Mouse (Mus musculus) lung, postnatal 36 days (tissue): ENCODE measurements at regions not wholly inside any gene's neighbourhood (a gene's known extent, or its start where the extent isn't known, plus 50 kb on each side); places are given as distances from the start of the nearest gene placed in this dataset.

Experiments
- DNase-seq: peaks from one replicate; pipeline ENCODE4 v3.0.0; 2022; ENCODE audit warnings: mixed read lengths

DNA sequence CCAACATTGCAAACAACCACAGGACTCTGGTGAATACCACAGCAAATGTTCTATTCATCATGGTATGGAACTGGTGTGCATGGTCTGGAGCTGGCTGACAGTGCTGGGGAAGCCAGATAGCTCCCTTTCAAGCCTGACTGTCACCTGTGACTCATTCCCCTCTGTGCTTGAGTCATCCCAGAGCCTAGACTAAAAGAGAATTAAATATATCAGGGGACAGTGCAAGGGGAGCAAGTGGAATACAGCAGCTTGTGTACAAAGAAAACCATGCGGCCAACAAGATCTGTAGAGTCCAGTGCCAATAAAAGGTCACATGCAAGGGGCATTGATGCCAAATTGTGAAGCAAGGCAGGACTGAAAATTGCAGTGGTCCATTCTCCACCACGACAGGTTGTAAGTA is 117.7 kb downstream of the Pah start:
- DNase-seq: no peak

DNA sequence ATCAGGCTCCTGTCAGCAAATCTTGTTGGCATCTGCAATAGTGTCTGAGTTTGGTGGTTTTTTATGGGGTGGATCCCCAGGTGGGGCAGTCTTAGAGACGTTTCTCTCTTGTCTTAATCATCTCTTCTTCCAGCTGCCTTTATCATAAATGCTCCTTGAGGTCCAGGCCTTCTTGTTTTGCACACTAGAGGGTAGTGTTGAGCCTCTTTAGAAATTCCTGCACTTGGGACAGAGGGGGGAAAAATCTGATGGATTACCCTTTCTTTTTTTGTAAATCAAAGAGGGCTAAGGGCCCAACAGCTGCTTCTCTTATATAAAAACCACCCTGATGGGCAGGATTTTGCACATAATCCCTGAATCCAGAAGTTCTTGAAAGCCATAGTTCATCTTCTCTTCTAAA is 127.5 kb downstream of the Pah start:
- peak; percentile 29 for DNase-seq

DNA sequence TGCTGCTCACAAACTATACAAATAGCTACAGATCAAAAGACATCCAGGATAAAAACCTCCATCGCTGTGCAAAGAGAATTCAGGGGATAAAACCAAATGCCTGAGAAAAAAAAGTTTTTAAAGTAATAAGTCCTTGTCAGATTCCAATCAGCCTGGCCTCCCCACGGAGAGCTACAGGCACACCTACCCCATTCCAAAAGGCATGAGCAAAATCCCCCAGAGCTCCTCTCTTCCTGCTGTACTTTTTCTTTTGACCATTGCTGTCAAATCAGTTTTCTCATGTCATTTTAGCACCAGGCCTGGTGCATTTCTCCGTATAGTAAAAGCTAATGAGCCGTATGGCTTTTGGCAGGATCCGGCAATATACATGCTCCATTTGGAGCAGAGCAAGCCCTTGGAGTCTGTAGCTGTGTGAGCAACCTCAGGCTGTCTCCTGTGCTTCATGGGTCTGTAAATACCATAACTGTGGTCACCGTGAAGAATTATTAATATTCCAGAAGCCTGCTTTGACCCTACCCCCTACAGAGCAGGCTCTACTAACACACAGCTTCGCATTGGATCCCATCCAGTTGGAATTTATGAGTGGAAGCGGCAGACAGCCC is 130.6 kb downstream of the Pah start:
- no peak for DNase-seq

DNA sequence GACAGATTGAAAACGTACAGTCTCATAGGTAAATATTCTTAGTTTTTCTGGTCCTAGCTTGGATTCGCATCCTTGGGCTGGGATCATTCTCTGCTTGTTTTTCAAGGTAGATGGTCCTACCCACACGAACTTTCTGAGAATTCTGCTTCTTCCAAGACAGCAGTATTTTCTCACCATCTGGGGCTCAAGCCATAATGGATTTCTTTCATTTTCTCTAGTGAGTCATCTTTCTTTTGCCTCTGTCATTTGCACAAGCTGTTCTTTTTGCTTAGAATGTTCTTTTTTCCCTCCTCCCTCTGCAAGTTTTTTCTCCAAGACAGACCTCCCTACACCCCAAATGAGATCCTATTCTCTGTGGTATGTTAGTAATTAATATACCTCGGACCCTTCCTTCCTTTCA is 132.5 kb downstream of the Pah start:
- no peak for DNase-seq

DNA sequence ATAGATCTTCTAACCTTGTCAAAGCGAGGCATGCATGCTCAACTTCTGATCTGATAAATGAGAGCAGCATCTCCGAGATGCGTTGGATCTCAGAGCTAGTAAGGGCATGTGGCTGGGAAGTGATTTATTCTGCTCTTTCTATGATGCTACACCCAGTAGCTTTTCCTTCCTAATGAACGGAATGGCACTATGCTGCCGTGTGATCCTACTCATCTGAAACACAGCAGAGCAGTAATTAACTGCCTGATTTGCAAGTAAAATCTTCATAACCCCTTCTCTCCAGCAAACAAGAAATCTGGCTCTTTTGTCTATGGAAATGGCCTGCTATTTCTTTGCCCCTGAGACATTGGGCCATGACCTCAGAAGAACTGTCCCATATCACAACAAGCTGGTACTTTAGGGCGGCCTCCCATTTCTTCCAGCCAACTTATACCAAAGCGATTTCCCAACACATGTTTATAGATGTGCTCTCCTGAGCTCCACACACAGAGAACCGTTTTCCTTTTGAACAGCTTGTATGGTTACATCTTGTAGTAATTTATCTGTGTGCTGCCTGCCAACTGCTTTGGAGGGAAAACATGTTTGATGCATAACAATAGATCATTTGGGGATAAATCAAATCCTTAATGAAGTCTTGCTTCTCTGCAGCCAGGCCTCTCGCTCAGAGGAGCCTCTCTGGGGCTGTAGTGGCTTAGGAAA is 144.6 kb downstream of the Pah start:
- peak; percentile 7 for DNase-seq

DNA sequence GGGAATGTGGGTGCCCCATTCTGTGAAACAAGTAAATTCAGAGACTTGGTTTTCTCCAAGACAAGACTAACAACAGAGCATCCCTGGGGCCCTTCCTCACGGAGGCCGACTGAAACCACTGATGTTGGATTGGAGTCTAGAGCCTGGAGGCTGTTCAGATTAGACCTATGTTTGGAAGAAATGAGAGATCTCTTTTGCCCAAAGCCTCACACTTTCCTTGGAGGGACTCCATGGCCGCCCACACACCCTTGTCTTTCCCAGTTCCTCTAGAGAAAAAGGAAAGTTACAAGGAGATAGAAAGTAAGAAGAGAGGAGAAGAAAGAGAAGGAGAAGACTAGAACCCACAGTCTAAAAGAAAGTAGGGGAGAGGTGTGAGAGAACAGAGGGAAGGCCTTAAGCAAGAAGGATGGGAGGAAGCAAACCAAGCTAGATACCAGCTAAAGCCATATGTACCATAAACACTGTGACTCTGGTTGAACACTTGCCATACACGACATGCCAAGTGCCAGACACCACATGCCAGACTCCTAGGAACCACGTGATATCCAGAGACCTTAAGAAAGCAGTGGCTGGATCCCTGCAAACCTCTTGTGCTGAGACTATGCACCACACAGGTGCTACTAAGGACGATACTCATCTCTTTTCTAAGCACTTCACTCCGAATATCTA is 145.3 kb downstream of the Pah start:
- peak; percentile 20 for DNase-seq

DNA sequence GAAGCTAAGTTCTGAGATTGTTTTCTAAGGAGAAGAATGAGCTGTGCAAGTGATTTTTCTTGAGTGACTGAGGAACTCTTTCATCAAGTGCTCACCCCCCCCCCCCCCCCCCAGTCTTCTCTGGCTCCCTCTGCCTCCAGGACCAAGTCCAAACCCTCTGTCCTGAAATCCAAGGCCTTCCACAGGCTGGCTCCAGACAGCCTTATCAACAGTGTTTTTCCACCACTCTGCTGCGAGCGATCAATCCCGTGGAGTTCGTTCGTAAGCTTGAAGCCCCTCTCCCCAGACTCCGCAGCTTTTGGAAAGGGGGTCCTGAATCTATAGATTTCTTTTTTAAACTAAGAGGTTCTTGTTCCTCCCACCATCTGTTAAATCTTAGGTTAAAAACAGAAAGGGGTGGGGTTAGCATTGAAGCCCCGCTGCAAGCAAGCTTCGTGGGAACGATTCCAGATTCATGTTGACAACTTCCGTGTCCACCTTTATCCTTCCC is 146.1 kb downstream of the Pah start:
- DNase-seq: peak; percentile 11

DNA sequence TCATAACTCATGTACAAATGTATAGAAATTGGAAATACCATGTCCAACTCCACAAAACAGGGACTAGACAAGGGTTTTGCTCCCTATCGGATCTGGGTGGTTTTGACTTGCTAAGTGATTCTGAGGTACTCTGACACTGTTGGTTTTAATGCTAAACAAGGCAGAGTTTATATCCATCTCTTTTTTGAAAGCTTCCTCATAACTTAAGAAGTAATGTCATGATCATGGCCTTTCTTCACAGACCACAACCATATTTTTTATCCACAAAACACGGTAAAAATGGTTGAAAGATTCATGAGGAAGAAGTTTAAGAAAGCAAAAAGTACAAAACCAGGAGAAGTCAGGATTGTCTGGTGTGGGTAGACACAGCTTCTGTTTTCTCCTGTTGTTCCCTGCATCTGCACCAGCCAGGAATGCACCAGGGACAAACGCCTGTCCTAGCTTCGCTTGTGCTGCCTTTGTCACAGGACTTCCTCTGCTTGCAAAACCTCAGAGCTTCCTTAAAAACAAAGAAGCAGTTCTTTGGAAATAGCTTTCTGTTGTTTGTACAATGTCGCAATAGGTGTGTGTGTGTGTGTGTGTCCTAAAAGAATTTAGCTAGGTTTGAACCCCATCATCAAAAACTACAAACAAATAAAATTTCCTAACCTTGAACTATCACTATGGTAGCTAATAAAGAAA is 153.3 kb downstream of the Pah start:
- DNase-seq: peak; percentile 63

DNA sequence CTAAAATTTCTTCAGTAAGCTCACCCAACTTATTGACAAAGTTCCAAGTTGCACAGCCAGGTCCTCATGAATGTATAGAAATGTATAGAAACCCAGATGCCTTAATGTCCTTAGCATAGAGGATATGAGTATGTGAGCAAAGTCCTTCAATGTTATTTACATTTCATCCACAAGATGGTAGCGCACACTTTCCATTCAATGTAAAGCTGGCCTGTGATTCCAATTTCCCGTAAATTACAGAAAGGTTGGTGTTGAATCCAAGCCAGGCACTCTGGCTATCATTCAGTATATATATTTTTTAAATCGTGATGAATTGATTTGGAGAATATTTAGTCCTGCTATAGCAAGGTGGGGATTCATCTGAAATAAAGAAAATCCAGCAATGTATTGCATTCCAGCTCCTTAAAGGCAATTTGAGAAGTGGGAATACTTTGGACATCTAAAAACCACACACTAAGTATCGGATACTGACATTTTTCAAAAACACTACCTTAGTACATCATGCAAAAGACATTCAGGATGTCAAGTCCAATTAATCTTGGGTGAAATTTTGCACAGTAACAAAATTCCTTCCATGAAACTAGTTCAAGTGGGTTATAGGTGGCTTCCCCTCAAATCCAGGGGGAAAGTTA is 154.6 kb downstream of the Pah start:
- DNase-seq: no peak

DNA sequence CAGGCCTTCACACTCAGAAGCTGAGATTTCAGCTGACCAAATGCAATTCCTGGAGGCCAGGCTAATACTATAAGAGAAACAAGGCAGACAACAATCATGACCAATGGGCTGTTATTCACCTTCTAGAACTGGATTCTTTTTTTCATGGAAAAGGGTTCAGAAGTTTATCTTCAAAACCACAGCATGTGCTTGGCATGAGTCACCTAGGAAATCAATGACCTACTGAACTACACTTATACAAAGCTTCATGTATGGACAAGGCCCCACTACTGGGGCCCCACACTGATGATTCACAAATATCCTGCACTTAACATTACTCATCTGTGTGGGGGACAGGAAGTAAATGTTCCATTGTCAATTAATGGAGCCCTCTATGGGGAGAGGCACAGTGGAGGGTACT is 157.4 kb downstream of the Pah start:
- DNase-seq: no peak

DNA sequence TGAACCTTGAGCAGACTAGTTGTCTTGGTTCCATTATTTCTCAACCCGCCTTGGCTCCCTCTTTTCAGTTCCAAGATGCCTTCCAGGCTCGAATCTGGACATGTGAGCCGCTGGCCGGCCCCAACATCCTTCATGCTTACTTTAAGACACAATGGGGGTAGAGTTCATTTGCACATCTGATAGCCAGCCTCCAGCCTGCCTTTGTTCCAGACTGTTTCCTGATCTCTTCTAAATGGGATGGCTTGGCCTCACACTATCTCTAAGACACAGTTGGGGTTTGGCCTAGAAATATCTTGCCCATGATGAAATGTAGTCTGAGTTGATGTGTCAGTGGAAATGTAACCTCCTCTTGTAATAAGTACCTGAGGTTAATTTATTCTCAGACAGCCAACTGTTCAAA is 164.7 kb downstream of the Pah start:
- DNase-seq: no peak

DNA sequence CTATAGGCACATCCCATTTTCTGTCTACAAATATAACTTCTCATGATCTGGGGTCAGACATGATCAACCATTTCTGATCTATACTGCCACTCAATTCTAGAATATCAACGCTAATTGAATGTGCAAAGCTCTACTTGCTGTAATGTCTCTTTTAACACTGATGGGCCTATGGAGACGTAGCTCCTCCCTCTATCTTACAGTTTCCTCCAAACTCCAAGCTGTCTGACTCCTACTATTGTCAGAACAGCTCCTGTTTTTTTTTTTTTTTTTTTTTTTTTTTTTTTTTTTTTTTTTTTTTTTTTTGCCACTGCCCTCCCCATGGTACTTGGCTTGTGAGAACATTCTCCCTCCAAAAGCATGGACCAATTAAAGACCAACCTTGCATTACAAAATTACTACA is 165.2 kb downstream of the Pah start:
- DNase-seq: no peak

DNA sequence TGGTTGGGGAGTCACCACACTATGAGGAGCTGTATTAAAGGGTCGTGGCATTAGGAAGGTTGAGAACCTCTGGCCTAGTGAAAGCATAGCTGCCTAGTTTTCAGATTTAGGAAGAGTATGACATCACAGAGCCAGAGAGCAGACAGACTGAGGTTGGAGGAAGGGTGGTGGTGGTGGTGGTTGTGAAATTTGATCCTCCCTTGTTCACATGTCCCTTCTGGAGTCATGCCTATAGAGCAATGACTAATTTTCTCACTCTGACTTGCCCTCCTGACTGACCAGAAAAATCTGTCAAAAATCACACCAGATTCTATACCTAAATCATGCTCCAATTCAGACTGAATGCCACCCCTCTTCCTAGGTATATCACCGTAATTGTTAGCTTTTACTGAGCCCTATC is 166.2 kb downstream of the Pah start:
- peak; percentile 23 for DNase-seq

DNA sequence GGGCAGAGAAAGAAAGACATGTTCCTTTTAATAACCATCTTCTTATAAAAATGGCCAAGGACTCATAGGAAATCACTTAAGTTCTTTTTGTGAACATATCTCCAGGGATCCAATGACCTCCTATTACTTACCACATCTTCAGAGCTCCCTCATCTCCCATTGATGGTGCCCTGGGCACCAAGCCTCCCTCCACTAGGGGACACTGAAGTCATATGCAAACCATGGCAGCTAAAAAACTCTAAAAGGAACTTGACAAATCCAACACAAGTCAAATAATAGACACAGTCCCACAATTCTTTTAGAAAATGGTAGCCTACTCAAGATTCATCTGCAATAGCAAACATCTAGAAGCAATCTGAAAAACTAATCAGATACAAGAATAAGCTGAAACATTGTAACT is 167.2 kb upstream of the Igf1 start:
- DNase-seq: peak; percentile 25

DNA sequence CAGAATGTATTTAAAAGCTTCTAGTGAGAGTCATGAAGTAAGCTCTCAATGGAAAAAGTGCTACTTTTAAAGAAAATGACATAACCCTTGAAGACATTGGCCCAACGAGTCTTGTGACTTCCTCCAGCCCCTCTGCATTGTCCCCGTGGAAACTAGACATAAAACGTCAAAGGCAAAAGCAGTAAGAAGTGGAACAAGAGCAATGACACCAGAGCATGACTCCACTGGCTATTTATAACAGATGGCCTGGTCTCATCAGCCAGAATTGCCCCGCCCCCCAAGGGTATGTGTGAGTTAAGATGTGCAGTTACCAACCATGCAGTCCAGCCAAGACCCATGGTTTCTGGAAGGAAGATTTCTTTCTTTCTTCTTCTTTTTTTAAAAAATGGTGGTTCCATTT is 161.6 kb upstream of the Igf1 start:
- DNase-seq: peak; percentile 15

DNA sequence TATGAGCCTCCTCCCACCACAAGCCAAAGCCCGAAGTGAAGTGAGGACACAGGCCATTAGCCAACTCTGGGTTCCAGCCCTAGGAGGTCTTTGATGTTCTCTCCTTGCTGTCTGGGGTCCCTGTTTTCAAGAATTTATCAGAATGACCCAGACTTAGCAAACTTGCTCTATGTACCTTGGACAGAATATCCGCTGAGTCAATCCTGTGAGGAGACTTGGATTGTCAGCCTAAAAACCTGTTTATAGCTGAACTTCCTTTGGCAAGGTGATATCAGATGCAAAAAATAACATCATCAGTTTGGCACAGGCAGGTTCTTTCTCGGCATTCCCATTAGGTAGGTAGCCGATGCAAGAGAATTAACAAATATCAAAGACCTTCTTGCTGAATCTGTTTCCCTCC is 146.9 kb upstream of the Igf1 start:
- no peak for DNase-seq

DNA sequence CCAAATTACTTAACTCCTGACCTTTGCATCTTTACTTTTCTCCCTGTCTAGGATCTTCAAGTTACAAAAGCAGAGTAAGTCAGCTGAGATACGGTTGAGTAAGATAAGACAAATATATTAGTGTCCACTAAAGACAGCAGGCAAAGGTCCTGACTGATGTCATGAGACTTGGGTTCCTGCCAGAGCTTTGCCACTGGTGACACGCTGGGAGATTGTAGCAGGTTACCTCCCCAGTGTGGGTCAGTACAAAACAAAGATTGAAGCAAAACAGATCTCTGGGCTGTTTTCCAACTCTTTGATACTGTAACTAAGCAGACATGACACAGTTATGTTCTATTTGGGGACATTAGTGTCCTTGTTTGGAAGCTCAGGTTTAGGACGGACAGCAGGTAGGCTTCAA is 146.3 kb upstream of the Igf1 start:
- DNase-seq: peak; percentile 27

DNA sequence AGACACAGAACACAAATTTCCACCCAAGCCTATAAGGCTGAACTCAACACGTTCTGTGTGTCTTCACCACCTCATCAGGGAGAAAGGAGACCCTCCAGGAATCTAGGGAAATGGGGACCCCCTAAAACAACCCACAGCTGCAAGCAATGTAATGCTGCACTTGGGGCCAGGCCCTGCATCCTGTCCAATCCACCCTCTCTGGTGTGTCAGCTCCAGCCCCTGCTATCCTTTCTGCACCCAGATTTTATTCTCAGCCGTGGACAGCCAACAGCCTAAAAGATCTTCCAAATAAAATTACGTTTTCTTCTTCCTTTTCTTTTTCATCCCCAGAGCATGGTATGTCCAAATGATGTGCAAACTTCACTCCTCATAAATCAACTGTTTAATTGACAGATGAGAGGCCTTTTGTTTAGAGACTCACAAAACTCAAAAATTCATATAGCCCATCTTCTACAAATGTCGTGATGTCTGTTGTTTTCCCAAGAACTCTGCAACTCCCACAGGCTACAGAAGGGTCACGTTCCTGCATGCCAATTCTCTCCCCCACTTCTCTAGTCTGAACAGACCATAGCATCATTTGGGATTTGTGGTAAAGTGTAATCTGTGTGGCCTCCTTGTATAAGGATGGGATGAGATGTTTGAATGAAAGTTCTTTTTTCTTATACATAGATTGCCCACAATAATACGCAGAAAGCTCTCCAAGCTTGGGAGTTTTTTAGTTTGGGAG is 142.0 kb upstream of the Igf1 start:
- DNase-seq: no peak

DNA sequence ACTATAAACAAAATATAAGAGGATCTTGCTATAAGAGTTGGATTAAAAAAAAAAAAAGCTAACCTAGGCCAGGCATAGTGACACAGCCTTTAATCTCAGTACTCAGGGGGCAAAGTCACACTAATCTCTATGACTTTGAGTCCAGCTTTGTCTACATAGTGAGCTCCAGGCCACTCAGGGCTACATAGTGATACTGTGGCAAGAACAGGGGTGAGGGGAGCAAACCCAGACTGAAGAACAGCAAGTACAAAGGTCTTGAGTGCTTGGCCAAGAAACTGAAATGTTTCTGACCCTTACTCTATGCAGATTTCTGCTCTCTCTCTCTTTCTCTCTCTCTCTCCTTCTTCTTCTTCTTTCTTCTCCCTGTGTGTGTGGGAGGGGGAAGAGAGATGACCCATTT is 140.9 kb upstream of the Igf1 start:
- DNase-seq: no peak

DNA sequence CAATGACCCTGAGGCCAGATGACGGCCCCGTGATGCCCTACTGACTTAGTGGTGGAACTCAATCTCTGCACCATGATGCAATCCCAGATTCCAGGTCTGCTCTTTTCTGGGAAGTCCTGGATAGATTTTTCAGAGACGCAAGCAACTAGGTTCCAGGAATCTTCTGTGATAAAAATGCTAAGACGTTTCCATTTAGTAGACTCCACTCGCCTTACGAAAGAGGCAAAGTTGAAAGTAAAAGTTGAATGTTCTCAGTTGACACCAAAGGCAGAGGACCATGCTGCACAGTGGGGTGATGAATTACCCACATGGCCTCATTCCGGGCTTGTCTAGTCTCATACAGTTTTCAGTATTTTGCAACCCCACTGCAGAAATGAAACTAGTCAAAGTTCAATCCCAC is 139.6 kb upstream of the Igf1 start:
- peak; percentile 57 for DNase-seq

DNA sequence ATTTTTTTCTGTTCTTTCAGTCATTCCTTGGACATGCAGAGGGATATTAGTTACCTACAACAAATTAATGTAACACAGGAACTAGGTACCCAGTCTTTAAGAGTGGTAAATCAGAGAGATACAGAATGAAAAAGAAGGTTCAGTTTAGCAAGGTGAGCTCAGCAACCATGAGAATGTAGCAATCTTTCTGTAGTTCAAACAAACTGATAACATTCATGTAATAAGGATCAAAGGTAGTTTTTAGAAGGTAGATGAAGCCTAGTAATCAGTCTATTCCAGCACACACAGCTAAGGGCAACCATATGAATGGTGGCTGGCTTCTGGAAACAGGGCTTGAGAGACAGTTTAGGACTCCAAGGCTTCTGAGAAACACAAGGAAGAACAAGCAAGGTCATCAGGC is 138.1 kb upstream of the Igf1 start:
- DNase-seq: no peak

DNA sequence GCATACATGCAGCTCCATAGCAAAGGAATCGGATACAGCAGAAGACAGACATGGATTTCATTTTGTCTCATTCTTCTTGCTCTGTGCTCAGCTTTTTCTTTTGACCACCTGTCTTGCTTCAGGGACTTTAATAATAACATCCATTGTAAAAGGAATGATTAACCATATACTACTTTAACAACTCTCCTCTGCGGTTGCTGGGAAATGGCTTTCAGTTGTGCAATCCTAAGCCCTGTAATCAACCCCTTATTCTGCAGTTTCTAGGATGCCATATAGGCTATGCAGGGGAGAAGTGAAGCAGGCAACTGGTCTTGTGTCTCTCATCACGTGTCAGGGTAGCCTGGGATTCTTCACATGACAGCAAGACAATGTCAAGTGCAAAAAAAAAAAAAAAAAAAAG is 135.8 kb upstream of the Igf1 start:
- DNase-seq: no peak

DNA sequence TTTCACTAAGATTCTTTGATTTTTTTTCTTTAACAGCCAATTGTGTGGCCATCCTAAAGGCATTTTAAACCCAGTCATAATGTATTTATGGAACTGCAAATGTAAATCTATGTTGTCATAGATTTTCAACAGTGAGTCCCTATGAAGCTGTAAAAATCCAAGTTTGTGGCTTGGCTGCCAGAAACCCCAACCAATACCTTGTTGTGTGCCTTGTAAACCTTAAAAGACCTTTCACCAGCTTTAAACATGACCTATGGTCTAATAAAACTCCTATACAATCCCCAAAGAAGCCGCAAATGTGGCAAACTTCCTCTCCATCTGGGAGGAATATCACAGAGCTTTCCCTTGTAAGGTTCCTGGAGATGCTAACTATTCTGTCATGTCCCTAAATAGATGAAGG is 125.4 kb upstream of the Igf1 start:
- DNase-seq: no peak
